Mouse (Mus musculus) monocyte, adult 2 months (primary cell): ENCODE results near the gene Sstr5.

Experiments
- DNase-seq, 2 experiments: peaks; one replicate each; pipeline ENCODE4 v3.0.0; 2022; ENCODE audit warnings: low spot score in 2 of 2, low read depth in 1 of 2

Sstr5 gene

DNA sequence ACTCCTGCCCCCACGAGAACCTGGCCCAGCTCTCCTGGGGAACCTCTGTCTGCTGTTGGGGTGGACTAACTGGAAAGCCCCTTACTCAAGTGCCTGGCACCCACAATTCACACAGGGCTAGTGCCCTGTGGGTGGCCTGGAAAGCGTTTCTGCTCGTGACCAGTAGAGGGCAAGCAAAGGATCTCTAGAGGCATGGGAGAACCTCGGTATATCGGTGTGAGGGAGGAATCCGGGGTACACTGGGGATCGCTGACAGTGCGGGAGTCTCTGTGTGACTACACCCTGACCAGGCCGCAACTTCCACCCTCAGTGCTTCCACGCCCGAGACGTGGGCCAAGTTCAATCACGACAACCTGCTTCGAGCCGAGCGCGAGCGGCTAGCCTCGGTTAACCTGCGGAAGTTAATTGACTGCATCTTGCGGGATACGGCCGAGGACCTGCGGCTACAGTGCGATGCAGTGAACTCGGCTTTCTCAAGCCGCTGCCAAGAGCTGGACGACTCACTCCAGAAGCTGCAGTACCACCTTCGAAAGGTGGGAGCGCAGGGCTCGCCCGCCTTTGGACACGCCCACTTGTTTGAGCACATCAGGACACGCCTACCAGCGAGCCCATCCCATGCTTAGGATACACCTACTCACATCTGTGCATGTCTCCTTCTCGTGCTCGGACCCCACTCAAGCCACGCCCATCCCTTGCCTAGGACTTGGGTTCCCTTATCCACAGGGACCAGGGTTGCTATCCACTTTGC lies 22.6 kb downstream of the Sstr5 start:
- peak; percentile 9 to 46 for DNase-seq

DNA sequence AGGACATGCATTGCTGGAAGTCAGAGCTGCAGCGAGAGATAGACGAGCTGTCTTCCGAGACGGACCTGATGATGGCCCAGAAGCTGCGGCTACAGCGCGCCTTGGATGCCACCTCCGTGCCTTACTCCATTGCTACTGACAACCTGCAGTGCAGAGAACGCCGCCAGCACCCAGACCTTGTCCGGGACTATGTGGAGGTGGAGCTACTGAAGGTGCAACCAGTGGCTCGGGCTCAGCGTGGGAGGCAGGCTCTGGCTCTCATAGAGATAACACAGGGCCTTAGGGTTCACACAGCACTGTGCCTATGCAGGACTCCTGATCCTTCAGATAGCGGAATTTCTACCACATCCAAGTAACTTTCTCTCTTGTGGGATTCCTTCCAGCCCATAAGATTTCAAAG lies 25.0 kb downstream of the Sstr5 start:
- no peak for DNase-seq

DNA sequence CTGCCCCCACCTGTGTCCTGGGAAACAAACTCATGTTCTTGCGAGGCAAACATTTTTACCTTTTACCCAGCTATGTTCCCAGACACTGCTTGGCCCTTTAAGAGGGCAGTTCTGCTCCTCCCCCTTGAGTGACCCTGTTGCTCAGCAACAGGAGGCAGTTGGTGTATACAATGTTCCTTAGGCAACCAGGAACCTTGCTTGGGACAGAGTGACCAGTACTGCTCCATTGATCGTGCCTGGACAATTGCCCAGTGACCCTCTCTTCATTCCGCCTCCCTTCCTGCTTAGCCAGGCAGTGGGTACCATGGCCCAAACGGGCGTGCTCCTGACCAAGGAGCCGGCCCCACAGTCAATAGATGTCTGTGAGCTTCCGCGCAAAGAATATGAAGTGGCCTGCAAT lies 25.7 kb downstream of the Sstr5 start:
- no peak for DNase-seq

DNA sequence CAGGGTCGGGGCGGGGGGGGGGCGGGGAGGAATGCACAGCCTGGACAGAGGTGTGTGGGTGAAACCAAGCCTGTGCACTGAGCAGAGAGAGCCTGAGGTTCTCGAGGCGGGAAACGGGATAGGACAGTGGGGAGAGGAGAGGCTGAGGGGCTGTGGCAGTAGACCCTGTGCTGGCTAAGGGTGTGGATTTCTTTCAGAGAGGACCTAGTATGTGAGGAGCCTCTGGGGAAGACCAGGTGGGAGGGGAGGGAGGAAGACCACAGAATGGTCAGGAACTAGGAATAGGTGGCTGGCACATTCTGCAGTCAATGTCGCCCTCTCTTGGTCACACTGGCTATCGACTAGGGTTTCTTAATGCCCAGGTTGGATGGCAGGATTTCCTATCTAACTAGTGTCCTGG lies 27.3 kb downstream of the Sstr5 start:
- DNase-seq = no peak

DNA sequence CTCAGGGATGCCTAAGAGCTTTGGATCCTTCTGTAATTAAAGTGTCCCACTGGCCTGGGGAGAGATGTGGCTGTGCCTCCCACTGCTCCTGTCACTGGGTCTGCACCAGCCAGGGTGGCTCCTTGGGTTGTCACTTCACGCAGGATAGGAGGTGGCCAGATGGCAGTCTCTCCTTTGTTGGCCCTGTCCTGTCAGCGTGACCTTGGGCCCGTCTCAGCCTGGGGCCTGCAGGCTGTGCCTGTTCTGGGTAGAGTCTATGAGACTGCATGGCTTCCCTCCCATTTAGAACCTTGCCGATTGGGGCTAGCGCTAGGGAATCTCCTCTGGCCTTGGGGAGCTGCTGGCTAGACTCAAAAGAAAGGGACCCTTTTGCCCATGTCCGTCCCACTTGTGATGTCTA lies 28.8 kb downstream of the Sstr5 start:
- no peak for DNase-seq

DNA sequence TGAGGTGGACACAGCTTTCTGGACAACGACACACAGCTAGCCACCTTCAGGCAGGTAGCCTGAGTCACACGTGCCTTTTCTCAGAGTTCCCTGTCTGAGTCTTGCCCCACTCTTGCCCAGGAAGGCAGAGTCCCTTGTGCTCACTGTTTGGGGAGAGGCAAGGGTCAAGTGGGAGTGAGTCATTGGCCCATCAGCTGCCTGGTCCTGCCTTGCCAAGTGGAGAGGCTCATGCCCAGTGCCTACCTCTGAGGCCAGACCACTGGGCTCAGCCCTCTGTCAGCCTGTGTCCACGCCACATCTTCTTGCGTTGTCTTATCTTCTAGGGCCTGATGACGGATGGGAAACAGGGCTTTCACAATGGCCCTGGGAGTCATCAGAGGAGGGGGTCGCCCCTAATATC lies 29.3 kb downstream of the Sstr5 start:
- DNase-seq = no peak

DNA sequence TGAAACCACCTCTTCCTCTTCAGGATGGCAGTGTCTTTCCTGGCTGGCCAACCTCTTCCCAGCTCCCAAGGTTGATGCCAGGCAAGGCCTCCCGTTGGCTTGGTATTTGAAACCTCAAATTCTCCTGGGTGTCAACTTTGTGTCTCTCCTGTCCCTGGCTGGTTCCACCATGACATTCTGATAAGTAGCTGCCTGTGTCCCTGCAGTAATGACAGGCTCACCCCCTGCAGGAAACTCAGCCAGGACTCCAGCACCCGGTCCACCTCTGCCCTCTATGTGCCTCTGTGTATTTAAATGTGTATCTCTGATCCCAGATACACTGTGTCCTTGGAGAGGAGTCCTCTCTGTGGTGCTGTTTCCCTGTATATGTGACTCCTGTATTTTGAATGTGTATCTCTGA lies 30.8 kb downstream of the Sstr5 start:
- no peak for DNase-seq

DNA sequence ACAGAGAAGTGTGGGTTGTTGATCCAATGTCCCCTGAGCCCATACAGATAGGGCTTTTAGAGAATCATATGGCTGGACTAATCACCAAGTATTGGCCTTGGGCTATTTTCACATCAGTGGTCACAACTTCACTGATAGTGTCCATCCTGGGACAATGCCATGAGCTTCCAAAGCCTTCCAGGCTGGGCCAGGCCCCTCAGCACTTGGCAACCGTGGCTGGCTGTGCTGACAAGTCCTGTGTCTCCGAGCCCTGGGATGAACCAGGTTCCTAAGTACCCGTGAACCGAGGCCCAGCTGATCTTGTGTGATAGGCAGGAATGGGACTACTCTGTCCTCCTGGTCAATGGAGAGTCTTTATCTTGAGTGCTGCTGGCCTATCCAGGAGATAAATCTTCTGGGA lies 33.0 kb downstream of the Sstr5 start:
- DNase-seq = no peak

DNA sequence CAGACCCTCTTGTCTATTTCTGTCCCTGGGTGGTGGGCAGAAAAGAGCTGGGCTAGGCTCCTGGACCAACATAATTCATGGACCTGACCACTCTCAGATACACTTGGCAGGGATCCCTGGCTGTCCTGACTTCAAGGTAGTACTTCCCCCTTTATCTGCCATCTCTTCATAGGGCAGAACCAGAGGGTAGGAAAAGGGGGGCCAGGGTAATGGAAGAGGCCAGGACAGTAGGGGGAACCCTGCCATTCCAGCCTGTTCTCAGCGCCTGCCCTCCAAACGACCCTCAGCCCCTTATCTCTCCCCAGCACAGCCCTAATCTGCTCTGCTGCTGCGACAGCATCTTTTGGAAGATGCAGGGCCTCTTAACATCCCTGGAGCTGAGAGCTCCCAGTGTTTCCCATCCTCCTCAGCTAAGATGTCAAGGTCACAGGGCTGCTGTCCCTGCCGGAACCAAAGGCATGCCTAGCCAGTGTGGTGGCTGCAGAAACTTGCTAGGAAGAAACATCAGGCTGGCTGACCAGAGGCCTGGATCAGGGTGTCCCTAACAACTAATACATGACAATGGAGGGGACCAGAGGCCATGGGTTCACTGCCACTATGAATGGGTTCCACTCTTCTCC lies 33.7 kb downstream of the Sstr5 start:
- no peak for DNase-seq

DNA sequence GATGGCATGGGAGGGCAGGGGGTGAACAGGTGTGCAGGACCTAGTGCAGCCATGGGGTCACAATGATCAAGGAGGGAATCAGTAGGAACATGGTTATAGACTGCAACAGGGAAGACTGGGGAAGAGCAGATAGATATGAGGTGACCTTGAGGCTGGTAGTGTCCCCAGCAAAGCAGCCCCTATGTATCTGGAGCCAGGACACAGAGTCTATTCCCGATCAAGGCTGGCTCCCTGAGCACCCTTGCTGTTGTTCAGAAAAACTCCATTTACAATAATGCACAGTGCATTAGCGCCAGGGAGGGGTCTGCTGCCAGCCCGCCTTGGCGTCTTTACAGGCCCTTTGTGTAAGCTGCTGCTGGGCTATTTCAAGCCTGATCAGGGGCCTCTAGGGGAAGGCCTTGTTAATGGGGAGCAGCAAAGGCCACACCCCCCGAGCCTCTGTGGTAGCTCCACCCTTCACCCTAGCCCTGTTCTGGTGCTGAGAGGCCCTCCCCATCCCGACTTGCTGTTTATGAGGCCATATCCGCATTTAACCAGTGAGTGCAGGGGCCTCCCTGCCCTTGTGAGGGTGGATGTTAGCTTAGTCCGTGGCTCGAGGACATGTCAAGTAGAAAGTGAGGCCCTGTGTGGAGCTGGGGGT lies 34.7 kb downstream of the Sstr5 start:
- no peak for DNase-seq

DNA sequence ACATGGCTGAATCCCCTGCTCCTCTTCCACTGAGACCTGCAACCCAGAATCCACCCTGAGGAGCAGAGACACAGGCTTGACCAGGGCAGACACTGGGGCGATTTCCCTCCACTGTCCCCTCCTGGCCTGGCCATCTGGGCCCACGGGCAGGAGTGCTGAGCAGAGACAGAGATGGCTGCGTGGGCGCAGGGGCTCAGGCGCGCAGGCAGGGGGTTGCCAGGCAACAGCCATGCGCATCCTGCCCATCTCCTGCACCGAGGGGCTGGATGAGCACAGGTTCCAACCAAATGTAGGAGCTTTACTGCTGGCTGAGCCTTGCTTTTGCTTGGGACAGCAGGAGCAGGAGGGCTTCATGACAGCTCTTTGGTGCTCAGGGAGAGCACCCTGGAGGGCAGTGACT lies 40.5 kb downstream of the Sstr5 start:
- DNase-seq = no peak

DNA sequence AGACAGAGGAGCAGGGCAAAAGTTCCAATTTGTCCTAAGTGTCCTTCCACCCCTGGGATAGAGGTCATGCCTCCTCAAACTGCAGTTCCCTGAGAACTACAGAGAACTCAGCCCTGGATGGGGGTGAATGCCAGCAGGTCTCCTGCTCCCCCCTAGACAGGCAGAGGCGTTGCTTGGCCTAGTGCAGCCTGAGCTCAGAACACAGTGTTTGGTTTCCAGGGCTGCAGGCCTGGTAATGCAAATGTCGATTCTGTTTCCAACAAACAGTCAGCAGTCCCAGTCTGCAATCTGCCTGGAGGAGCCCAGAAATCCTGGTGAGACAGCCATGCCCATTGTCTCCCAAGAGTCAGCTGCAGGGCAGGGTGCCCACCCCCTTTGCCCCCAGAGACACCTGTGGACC lies 42.8 kb downstream of the Sstr5 start, which contains the start of gene Tekt4:
TSS of gene Tekt4 (plus strand) at position 344 of the 400 bp plus-strand sequence.
- no peak for DNase-seq

DNA sequence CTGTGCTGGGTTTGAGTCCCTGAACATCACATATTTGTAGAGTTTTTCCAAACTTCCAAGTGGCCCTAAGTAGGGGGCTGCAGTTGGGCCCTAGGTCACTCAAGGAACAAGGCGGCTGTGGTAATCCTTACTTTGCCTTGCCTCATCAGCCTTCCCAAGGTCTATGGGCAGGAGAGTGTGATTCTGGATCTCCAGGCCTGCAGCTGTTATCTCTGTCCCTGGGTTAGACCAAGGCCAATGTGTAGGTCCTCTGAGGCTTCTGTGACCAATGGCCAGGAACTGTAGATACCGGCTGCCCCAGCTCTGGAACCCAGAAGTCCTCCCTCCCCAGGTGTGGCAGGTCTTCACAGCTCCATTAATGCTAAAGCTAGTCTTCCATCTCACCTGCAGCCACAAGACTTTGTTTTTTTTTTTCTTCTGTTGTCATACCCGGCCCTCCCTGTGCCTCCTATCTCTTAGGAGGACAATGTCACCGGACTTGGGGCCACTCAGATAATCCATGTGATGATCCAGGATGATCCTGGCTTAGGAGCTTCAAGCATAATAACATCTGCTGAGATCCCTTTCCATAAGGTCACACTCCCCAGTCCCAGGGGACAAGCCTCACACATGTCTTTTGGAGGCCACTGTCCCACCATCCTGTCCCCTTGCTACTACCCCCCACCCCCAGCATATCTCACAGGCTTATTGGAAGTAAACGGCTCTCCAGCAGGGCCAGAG lies 44.7 kb downstream of the Sstr5 start:
- no peak for DNase-seq

DNA sequence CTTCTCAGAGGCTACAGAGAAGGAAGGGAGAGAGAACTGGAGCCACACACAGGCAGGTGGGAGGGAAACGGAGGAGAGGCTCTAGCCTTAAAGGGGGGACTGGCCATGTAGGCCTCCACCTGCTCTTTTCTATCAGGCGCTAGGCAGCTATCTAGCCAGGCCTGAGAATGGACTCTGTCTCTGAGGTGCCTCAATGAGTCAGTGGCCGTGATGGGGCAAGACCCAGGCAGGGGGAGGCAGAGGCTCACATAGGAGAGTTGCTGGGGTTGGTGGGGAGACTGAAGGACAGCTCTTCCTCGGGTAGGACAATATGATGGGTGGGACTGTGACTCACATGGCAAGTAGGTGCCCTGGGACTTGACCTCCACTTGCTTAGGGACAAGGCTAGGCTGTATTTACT lies 46.8 kb downstream of the Sstr5 start:
- no peak for DNase-seq

DNA sequence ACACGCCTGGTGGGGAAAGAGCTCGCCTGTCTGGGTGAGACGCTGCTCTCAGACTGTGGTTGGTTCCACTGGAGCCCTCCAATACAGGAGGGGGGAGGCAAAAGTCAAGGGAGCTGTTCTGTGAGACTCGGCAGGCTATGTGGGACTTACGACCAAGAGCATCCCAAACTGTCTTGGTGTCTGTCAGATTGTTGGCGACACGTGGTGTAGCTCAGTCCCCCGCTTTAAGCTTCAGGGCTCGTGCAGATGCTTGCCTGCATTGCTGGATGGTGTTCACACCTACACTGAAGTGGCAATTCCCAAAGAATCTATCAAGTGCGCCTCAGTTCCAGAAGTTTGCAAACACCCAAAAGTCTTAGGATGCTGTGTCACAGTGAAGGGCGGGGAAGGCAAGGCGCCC lies 49.2 kb downstream of the Sstr5 start:
- DNase-seq = no peak

DNA sequence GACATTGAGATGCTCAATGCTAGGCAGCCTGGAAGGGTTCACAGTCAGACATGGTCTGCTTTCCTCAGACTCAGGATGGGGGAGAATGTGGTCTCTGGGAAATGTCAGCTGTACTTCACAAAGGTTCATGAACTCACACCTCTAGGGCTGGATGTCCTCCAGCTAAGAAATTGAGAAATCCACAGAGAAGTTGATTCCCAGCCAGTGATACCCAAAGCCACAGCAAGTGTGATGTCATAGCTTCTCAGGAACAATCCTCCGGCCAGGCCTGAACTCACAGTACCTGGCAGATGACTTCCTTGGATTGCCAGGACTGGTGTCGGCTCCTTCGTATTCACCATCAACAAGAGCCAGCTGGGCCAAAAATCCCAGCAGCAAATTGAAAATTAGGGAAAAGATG lies 51.2 kb downstream of the Sstr5 start:
- no peak for DNase-seq

DNA sequence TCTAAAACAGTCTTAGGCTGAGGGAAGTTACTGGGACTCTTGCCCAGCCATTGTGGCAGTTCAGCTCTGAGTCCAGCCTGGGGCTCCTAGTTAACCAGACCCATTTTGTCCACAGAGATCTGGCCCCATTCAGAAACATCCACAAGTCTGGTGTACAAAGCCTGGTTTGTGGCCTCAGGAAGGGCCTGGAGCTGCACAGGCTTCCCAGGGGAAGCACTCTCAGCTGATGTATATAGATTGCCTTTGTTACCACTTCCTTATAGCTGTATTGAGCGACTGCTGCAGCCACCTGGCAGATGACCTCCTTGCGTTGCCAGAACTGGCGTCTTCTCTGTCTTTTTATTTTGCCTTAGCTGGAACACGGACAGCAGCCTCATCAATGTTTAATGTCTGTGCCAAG lies 52.0 kb downstream of the Sstr5 start:
- no peak for DNase-seq

DNA sequence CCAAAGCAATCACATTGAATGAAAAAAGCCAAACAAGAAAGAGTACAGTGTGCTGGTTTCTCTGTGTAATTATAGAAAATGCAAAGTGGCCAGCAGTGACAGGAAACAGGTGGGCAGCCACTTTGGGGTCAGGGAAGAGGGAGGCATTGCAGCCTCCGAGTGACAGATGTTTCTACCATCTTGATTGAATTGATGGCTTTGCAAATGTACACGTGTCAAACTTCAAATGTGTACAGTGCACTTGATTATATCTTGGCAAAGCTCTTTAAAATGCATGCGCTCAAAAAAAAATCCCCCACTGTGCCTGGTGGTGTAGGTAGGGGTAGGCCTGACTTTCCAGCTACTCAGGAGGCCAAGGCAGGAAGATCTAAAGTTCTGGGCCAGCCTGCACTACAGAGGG lies 54.2 kb downstream of the Sstr5 start:
- no peak for DNase-seq

DNA sequence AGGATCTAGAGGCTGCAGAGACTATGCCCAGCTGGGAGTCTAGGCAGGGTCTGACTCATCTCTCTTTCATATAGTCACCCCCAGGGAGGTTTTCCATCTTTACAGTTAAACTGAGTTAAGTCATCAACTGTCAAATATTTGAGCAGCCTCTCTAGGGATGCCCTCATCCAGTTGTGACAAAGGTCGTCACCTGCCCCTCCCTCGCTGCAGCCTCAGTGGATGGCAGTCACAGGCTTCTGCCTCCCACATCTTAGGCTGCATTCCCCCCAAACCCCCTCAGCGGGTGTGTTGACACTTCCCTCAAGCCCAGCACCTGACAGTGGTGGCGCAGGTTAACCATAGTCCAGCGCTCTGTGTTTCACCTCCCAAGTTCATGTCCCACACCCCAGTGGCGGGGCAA lies 55.7 kb downstream of the Sstr5 start:
- DNase-seq = no peak
